Mouse (Mus musculus): Measurements from ENCODE around the gene Itga3. TPM values are rescaled to one million over a fixed set of nuclear protein-coding genes. Genes with fewer than 3 reads are reported as not detected.

The Itga3 gene
- polyA plus RNA-seq, 1 experiment = 0.27 TPM

- no peak overlapping the region for H3K4me3 ChIP-seq (ENCODE audit: insufficient read depth, low read length)
- H3K4me1 ChIP-seq (ENCODE audit: control insufficient read depth, insufficient read depth, low read length) = peaks cover under 1% of the 10 kb centered on the region
- TF ChIP-seq POLR2A (IDR thresholded peaks at IDR 0.05; ENCODE audit: borderline replicate concordance, low read depth, low read length) = no peak
- TF ChIP-seq CTCF (IDR thresholded peaks at IDR 0.05; ENCODE audit: low read depth, low read length) = no peak
- H3K27ac ChIP-seq (ENCODE audit: insufficient read depth, low read depth, low read length) = no peak overlapping the region
Observed at GRCm38 (mm10) chr11:95036521-95036920, 40.1 kb downstream of the Itga3 start.

GRCm38 (mm10) chr11:95034902-95035301 lies 41.7 kb downstream of the Itga3 start:
- H3K4me3 ChIP-seq (ENCODE audit: insufficient read depth, low read length) = no peak overlapping the region
- TF ChIP-seq POLR2A (IDR thresholded peaks at IDR 0.05; ENCODE audit: borderline replicate concordance, low read depth, low read length) (no peak), CTCF (IDR thresholded peaks at IDR 0.05; ENCODE audit: low read depth, low read length) (no peak)
- H3K27ac ChIP-seq (ENCODE audit: insufficient read depth, low read depth, low read length) = no peak overlapping the region
- no peaks in the 10 kb centered on the region for H3K4me1 ChIP-seq (ENCODE audit: control insufficient read depth, insufficient read depth, low read length)

GRCm38 (mm10) chr11:95033617-95034016 lies 43.0 kb downstream of the Itga3 start:
- no peak overlapping the region for H3K27ac ChIP-seq (ENCODE audit: insufficient read depth, low read depth, low read length)
- no peak for TF ChIP-seq POLR2A (IDR thresholded peaks at IDR 0.05; ENCODE audit: borderline replicate concordance, low read depth, low read length)
- TF ChIP-seq CTCF (IDR thresholded peaks at IDR 0.05; ENCODE audit: low read depth, low read length) = no peak
- no peak overlapping the region for H3K4me3 ChIP-seq (ENCODE audit: insufficient read depth, low read length)
- no peaks in the 10 kb centered on the region for H3K4me1 ChIP-seq (ENCODE audit: control insufficient read depth, insufficient read depth, low read length)

GRCm38 (mm10) chr11:95032945-95033344 lies 43.7 kb downstream of the Itga3 start:
- Histone ChIP-seq H3K4me3 (ENCODE audit: insufficient read depth, low read length) (no peak overlapping the region), H3K4me1 (ENCODE audit: control insufficient read depth, insufficient read depth, low read length) (no peaks in the 10 kb centered on the region), H3K27ac (ENCODE audit: insufficient read depth, low read depth, low read length) (no peak overlapping the region)
- TF ChIP-seq POLR2A (IDR thresholded peaks at IDR 0.05; ENCODE audit: borderline replicate concordance, low read depth, low read length) (no peak), CTCF (IDR thresholded peaks at IDR 0.05; ENCODE audit: low read depth, low read length) (no peak)

- no peaks in the 10 kb centered on the region for H3K4me1 ChIP-seq (ENCODE audit: control insufficient read depth, insufficient read depth, low read length)
- no peak overlapping the region for H3K4me3 ChIP-seq (ENCODE audit: insufficient read depth, low read length)
- H3K27ac ChIP-seq (ENCODE audit: insufficient read depth, low read depth, low read length) = no peak overlapping the region
- TF ChIP-seq POLR2A (IDR thresholded peaks at IDR 0.05; ENCODE audit: borderline replicate concordance, low read depth, low read length) (no peak), CTCF (IDR thresholded peaks at IDR 0.05; ENCODE audit: low read depth, low read length) (no peak)
Observed at GRCm38 (mm10) chr11:95027850-95028470, 48.6 kb downstream of the Itga3 start.

- H3K4me3 ChIP-seq (ENCODE audit: insufficient read depth, low read length) = no peak overlapping the region
- no peaks in the 10 kb centered on the region for H3K4me1 ChIP-seq (ENCODE audit: control insufficient read depth, insufficient read depth, low read length)
- TF ChIP-seq CTCF (IDR thresholded peaks at IDR 0.05; ENCODE audit: low read depth, low read length) = no peak
- TF ChIP-seq POLR2A (IDR thresholded peaks at IDR 0.05; ENCODE audit: borderline replicate concordance, low read depth, low read length) = no peak
- no peak overlapping the region for H3K27ac ChIP-seq (ENCODE audit: insufficient read depth, low read depth, low read length)
Observed at GRCm38 (mm10) chr11:95026849-95027248, 49.8 kb downstream of the Itga3 start.

- no peak for TF ChIP-seq CTCF (IDR thresholded peaks at IDR 0.05; ENCODE audit: low read depth, low read length)
- TF ChIP-seq POLR2A (IDR thresholded peaks at IDR 0.05; ENCODE audit: borderline replicate concordance, low read depth, low read length) = no peak
- H3K27ac ChIP-seq (ENCODE audit: insufficient read depth, low read depth, low read length) = no peak overlapping the region
- H3K4me3 ChIP-seq (ENCODE audit: insufficient read depth, low read length) = no peak overlapping the region
- no peaks in the 10 kb centered on the region for H3K4me1 ChIP-seq (ENCODE audit: control insufficient read depth, insufficient read depth, low read length)
Observed at GRCm38 (mm10) chr11:95026090-95026542, 50.5 kb downstream of the Itga3 start.

- Histone ChIP-seq H3K4me3 (ENCODE audit: insufficient read depth, low read length) (no peak overlapping the region), H3K4me1 (ENCODE audit: control insufficient read depth, insufficient read depth, low read length) (no peaks in the 10 kb centered on the region), H3K27ac (ENCODE audit: insufficient read depth, low read depth, low read length) (no peak overlapping the region)
- TF ChIP-seq POLR2A (IDR thresholded peaks at IDR 0.05; ENCODE audit: borderline replicate concordance, low read depth, low read length) (no peak), CTCF (IDR thresholded peaks at IDR 0.05; ENCODE audit: low read depth, low read length) (no peak)
Observed at GRCm38 (mm10) chr11:95025227-95026012, 51.2 kb downstream of the Itga3 start.

- no peak overlapping the region for H3K4me3 ChIP-seq (ENCODE audit: insufficient read depth, low read length)
- no peaks in the 10 kb centered on the region for H3K4me1 ChIP-seq (ENCODE audit: control insufficient read depth, insufficient read depth, low read length)
- no peak overlapping the region for H3K27ac ChIP-seq (ENCODE audit: insufficient read depth, low read depth, low read length)
- TF ChIP-seq CTCF (IDR thresholded peaks at IDR 0.05; ENCODE audit: low read depth, low read length) (no peak), POLR2A (IDR thresholded peaks at IDR 0.05; ENCODE audit: borderline replicate concordance, low read depth, low read length) (no peak)
Observed at GRCm38 (mm10) chr11:95024439-95025184, 52.0 kb downstream of the Itga3 start.

All from bone marrow macrophage, adult 2 months (primary cell).